Mouse (Mus musculus) cortical plate, adult 2 months (tissue): ENCODE results near the gene Mybpc3. TPM values are rescaled to one million over a fixed set of nuclear protein-coding genes. Genes with fewer than 3 reads are reported as not detected.

ENCODE experiments used
- H3K27ac ChIP-seq: fragments of 200-500 bp; 2 replicates; pipeline ENCODE4 v1.5.1; 2012; ENCODE audit warnings: low read length, control low read depth, inconsistent platforms; ENCODE audit not compliant: insufficient read depth
- H3K4me1 ChIP-seq: fragments of 200-500 bp; 2 replicates; pipeline ENCODE4 v1.6.1; 2011; ENCODE audit warnings: low read length; ENCODE audit not compliant: control insufficient read depth, insufficient read depth
- H3K4me3 ChIP-seq: fragments of 200-500 bp; 2 replicates; pipeline ENCODE4 v1.5.1; 2011; ENCODE audit warnings: mild to moderate bottlenecking, low read length, control low read depth; ENCODE audit not compliant: insufficient read depth
- CTCF ChIP-seq: fragments of 200-500 bp; IDR thresholded peaks from 2 replicates; pipeline ENCODE4 v1.5.1; 2011; ENCODE audit warnings: mild to moderate bottlenecking, control low read depth, low read length; ENCODE audit not compliant: insufficient read depth; ENCODE audit errors: extremely low read depth
- POLR2A ChIP-seq: fragments of 200-500 bp; IDR thresholded peaks from 2 replicates; pipeline ENCODE4 v1.6.1; 2011; ENCODE audit warnings: mild to moderate bottlenecking, low read length, control low read depth; ENCODE audit not compliant: insufficient read depth; ENCODE audit errors: extremely low read depth
- polyA plus RNA-seq: library from polyadenylated mRNA; depleted of rRNA; stranded (reverse); fragments of >200 nt; gene quantifications from 2 replicates; pipeline ENCODE4 v1.2.3, GENCODE M21; 2012; rRNA removed

Gene Mybpc3
- polyA plus RNA-seq, 1 experiment: 0.98 TPM

DNA sequence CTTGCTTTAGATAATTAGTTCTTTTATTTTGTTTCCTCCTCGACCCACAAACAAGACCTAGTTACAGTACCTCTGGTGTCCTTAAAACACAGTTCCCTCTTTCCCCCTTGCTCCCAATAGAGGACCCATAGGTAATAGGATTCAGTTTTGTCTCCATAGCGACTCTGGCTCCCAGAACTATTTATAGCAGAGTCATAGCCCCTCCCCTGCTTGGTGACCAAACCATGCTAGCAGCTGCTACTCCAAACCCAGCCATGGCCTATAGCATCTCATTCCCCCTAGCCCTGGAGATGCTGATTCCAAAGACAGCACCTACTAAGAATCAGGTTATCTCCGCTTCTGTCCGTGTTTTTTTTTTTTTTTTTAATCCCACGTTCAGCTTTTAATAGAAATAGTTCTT, 62.8 kb downstream of the Mybpc3 start:
- H3K4me3 ChIP-seq: peak overlapping the region; percentile 9
- peaks cover 3% of the 10 kb centered on the region; the same call in 1 of the 2 replicates for H3K4me1 ChIP-seq
- no peak overlapping the region for H3K27ac ChIP-seq

GRCm38 (mm10) chr2:91182016-91182404, 64.1 kb downstream of the Mybpc3 start:
- peaks cover 3% of the 10 kb centered on the region; the same call in 1 of the 2 replicates for H3K4me1 ChIP-seq
- H3K4me3 ChIP-seq: peak overlapping the region; percentile 82
- TF ChIP-seq POLR2A (peak; percentile 40; the same call in 1 of the 2 replicates), CTCF (no peak)
- peak overlapping the region; percentile 14 for H3K27ac ChIP-seq

More for the DNA sequence above, 62.8 kb downstream of the Mybpc3 start:
- no peak for TF ChIP-seq CTCF
- no peak for TF ChIP-seq POLR2A

DNA sequence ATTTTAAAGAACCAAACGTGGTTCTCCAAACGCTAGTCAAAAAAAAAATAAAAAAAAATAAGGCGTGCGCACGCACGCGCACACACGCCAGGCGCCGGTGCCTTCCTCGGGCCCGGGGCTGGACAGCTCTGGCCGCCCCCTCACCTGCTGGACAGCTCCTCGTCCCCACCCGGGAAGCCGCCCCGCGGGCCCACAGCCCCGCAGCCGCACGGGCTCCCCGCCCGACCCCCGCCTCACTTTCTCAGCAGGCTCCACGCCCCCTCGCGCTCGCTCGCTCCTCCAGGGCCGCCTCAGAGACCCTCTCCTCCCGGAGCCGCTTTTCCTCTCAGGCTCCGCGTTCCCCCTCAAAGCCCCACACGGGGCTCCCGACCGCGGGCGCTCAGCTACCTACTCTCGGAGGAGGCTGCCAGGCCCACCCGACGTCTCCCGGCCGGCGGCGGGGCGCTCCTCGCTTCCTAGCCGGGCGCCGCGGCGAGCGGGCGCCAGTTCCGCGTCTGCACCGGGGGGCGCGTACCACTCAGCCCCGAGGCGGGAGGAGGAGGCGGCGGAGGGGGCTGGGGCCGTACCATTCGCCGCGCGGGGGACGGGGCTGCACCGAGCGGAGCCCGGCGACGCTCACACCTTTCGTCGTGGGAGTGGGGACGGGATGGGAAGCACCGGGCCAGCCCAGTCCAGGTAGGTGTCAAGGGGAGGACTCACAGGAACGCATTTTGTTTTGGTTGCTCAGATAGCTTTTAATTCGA, 64.6 kb downstream of the Mybpc3 start:
- H3K4me3 ChIP-seq: peak overlapping the region; percentile 82
- no peak for TF ChIP-seq CTCF
- TF ChIP-seq POLR2A: no peak; the same call in 1 of the 2 replicates
- peaks cover 3% of the 10 kb centered on the region; the same call in 1 of the 2 replicates for H3K4me1 ChIP-seq
- peak overlapping the region; percentile 64 for H3K27ac ChIP-seq

DNA sequence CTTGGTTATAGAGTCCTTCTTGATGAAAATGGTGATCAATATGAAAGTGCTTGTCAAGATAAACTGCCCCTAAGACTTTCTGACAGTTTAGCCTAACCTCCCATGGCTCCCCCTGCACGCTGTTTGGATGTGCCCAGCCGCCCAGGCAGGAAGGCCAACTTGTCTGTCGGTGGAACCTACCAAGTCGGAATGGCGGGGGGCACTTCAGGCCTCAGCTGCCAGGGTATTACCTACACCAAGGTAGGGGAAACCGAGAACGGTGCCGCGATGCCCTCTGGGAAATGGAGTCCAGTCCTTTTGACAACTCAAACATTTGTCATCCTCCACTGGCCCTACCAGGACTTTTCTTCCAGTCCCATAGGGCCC, 65.2 kb downstream of the Mybpc3 start:
- peak overlapping the region; percentile 64 for H3K27ac ChIP-seq
- no peak for TF ChIP-seq POLR2A
- no peak for TF ChIP-seq CTCF
- H3K4me1 ChIP-seq: peaks cover 3% of the 10 kb centered on the region; the same call in 1 of the 2 replicates
- peak overlapping the region; percentile 82 for H3K4me3 ChIP-seq

- H3K4me3 ChIP-seq: peak within 1 kb of the TSS; percentile 82
These were observed 65.9 kb downstream of the Mybpc3 start, which contains the start of gene Madd for GRCm38 (mm10) chr2:91183711-91184405. Gene Madd, minus strand, starts transcription at chr2:91183837.

More at GRCm38 (mm10) chr2:91183711-91184405, 65.9 kb downstream of the Mybpc3 start, which contains the start of gene Madd:
- Histone ChIP-seq H3K4me1 (peaks cover 3% of the 10 kb centered on the region; the same call in 1 of the 2 replicates), H3K27ac (peak within 1 kb of the TSS; percentile 64)
- TF ChIP-seq POLR2A (no peak), CTCF (no peak)

Other genes starting within 250 kb of the Mybpc3 start
- 363 and 369 TPM in 2 replicates for gene C1qtnf4, start 232.3 kb upstream of the Mybpc3 start, polyA plus RNA-seq
- 25.3 and 28.1 TPM in 2 replicates for gene Kbtbd4, start 213.4 kb upstream of the Mybpc3 start, polyA plus RNA-seq
- 222 and 229 TPM in 2 replicates for gene Ndufs3, start 213.3 kb upstream of the Mybpc3 start, polyA plus RNA-seq
- gene Celf1, start 177.8 kb upstream of the Mybpc3 start, polyA plus RNA-seq: 102 and 107 TPM in 2 replicates
- gene Rapsn, start 82.5 kb upstream of the Mybpc3 start, polyA plus RNA-seq: 0.61 and 1.9 TPM in 2 replicates
- 202 and 205 TPM in 2 replicates for gene Psmc3, start 64.1 kb upstream of the Mybpc3 start, polyA plus RNA-seq
- 51.3 and 54.7 TPM in 2 replicates for gene Slc39a13, start 47.7 kb upstream of the Mybpc3 start, polyA plus RNA-seq
- 9.3 and 10.6 TPM in 2 replicates for gene Spi1, start 35.8 kb upstream of the Mybpc3 start, polyA plus RNA-seq
- gene Madd, start 65.7 kb downstream of the Mybpc3 start, polyA plus RNA-seq: 152 and 178 TPM in 2 replicates
- 8.2 and 8.3 TPM in 2 replicates for gene Nr1h3, start 84.7 kb downstream of the Mybpc3 start, polyA plus RNA-seq
- gene Acp2, start 84.7 kb downstream of the Mybpc3 start, polyA plus RNA-seq: 34.2 and 35.3 TPM in 2 replicates
- gene Ddb2, start 118.8 kb downstream of the Mybpc3 start, polyA plus RNA-seq: 37.4 and 41.3 TPM in 2 replicates
- 90.4 and 100 TPM in 2 replicates for gene Pacsin3, start 137.8 kb downstream of the Mybpc3 start, polyA plus RNA-seq
- gene Arfgap2, start 146.8 kb downstream of the Mybpc3 start, polyA plus RNA-seq: 32.7 and 34.9 TPM in 2 replicates